Mouse (Mus musculus) thymus, postnatal 10 days (tissue): ENCODE measurements around the gene Aff3.

Experiments used
- DNase-seq, 2 experiments: peaks; one replicate each; pipeline ENCODE4 v3.0.0; 2021; ENCODE audit warnings: low spot score in 2 of 2

Aff3 gene

GRCm38 (mm10) chr1:38178929-38179328 is 485.8 kb downstream of the Aff3 start:
- DNase-seq, result no peak

- no peak for DNase-seq
Measured at GRCm38 (mm10) chr1:38176077-38176476, 488.7 kb downstream of the Aff3 start.

GRCm38 (mm10) chr1:38171874-38172273 is 492.9 kb downstream of the Aff3 start:
- DNase-seq, result no peak

- DNase-seq, result no peak
Measured at GRCm38 (mm10) chr1:38165696-38166095, 499.1 kb downstream of the Aff3 start.

- DNase-seq, result no peak
Measured at GRCm38 (mm10) chr1:38150086-38150485, 514.7 kb downstream of the Aff3 start.

GRCm38 (mm10) chr1:38146008-38146407 is 518.7 kb downstream of the Aff3 start:
- no peak for DNase-seq

GRCm38 (mm10) chr1:38141371-38141770 is 523.4 kb downstream of the Aff3 start:
- no peak for DNase-seq

GRCm38 (mm10) chr1:38140911-38141310 is 523.8 kb downstream of the Aff3 start:
- DNase-seq, result no peak

- DNase-seq, result no peak
Measured at GRCm38 (mm10) chr1:38139396-38139795, 525.4 kb downstream of the Aff3 start.

GRCm38 (mm10) chr1:38132942-38133341 is 531.8 kb downstream of the Aff3 start:
- DNase-seq, result no peak

- DNase-seq, result no peak
Measured at GRCm38 (mm10) chr1:38130715-38131483, 533.9 kb downstream of the Aff3 start.

- DNase-seq, result peak; percentile 84
Measured at GRCm38 (mm10) chr1:38129501-38130267, 535.1 kb downstream of the Aff3 start, which contains the start of gene Rev1. Gene Rev1, minus strand, starts transcription at chr1:38129801.

- peak; percentile 24 to 35 for DNase-seq
Measured at GRCm38 (mm10) chr1:38128919-38129436, 535.8 kb downstream of the Aff3 start.
